Comparison of ENCODE assay signal across 29 mouse cellular contexts in genomic region chr12:9169008-9169407, GRCm38 (mm10).
A peak's percentile ranks its signal among the peaks of the same experiment; 100 is the strongest.
DNase-seq lines count a peak whose midpoint lies in the region; ATAC-seq and TF ChIP-seq lines count a peak whose summit lies in the region.
"Had no signal": no experiment of that assay in that cellular context is flagged by ENCODE, and none has a peak within 500 bp of the region (broad histone marks: within the 10 kb centered on the region; RNA-seq: fewer than 3 reads in every experiment).

No protein-coding gene starts in this region.

- WGBS in intestine, embryonic 15.5 days: 52% methylated on average over 3 of the region's 3 CpGs
- WGBS in intestine, postnatal 0 days: 32% methylated on average over 3 of the region's 3 CpGs
- 67% methylated on average over 3 of the region's 3 CpGs for WGBS in kidney, embryonic 16.5 days
- 52% methylated on average over 3 of the region's 3 CpGs for WGBS in liver, embryonic 15.5 days (ENCODE audit: insufficient replicate concordance)
- 80% methylated on average over 3 of the region's 3 CpGs for WGBS in hindbrain, postnatal 0 days
- 88% methylated on average over 3 of the region's 3 CpGs for WGBS in forebrain, embryonic 16.5 days

- TF ChIP-seq CTCF in intestine, postnatal 0 days (IDR thresholded peaks at IDR 0.05; ENCODE audit: low read depth): no peak
- no peak for TF ChIP-seq CTCF in hindbrain, postnatal 0 days (IDR thresholded peaks at IDR 0.05; ENCODE audit: low read depth)

- no peak overlapping the region for H3K4me2 ChIP-seq in intestine, embryonic 15.5 days (replicated peaks)
- no peak overlapping the region for H3K4me2 ChIP-seq in intestine, postnatal 0 days (replicated peaks; ENCODE audit: low read depth)
- H3K4me2 ChIP-seq in kidney, embryonic 16.5 days (replicated peaks; ENCODE audit: low read depth, low read length): no peak overlapping the region
- H3K4me2 ChIP-seq in liver, embryonic 15.5 days: no peak overlapping the region
- H3K4me2 ChIP-seq in hindbrain, postnatal 0 days (ENCODE audit: low read depth, low read length): no peak overlapping the region
- H3K4me2 ChIP-seq in forebrain, embryonic 16.5 days (ENCODE audit: low read length): no peak overlapping the region
- H3K4me2 ChIP-seq: embryonic facial prominence, embryonic 12.5 days; heart, embryonic 11.5 days; hindbrain, embryonic 13.5 days; limb, embryonic 12.5 days; midbrain, embryonic 13.5 days; neural tube, embryonic 13.5 days had no signal

- H3K27me3 ChIP-seq in intestine, embryonic 15.5 days (replicated peaks): no peaks in the 10 kb centered on the region
- no peaks in the 10 kb centered on the region for H3K27me3 ChIP-seq in intestine, postnatal 0 days (replicated peaks; ENCODE audit: control insufficient read depth, insufficient read depth, low read length)
- H3K27me3 ChIP-seq in kidney, embryonic 16.5 days (ENCODE audit: insufficient read depth, low read length): no peaks in the 10 kb centered on the region
- no peaks in the 10 kb centered on the region for H3K27me3 ChIP-seq in liver, embryonic 15.5 days
- H3K27me3 ChIP-seq in hindbrain, postnatal 0 days (ENCODE audit: insufficient read depth, low read length): no peaks in the 10 kb centered on the region
- no peaks in the 10 kb centered on the region for H3K27me3 ChIP-seq in forebrain, embryonic 16.5 days (replicated peaks; ENCODE audit: control insufficient read depth, insufficient read depth, low read length)
- H3K27me3 ChIP-seq: embryonic facial prominence, embryonic 12.5 days; hindbrain, embryonic 13.5 days; midbrain, embryonic 13.5 days; neural tube, embryonic 13.5 days; Patski had no signal

- no peak overlapping the region for H3K9ac ChIP-seq in intestine, embryonic 15.5 days
- no peak overlapping the region for H3K9ac ChIP-seq in intestine, postnatal 0 days (ENCODE audit: low read depth, low read length)
- H3K9ac ChIP-seq in kidney, embryonic 16.5 days (replicated peaks; ENCODE audit: low read length): no peak overlapping the region
- no peak overlapping the region for H3K9ac ChIP-seq in liver, embryonic 15.5 days
- no peak overlapping the region for H3K9ac ChIP-seq in hindbrain, postnatal 0 days (replicated peaks; ENCODE audit: low read length)
- H3K9ac ChIP-seq in forebrain, embryonic 16.5 days (replicated peaks; ENCODE audit: low read depth, low read length): no peak overlapping the region
- H3K9ac ChIP-seq: embryonic facial prominence, embryonic 12.5 days; hindbrain, embryonic 13.5 days; limb, embryonic 12.5 days; midbrain, embryonic 13.5 days; neural tube, embryonic 13.5 days had no signal

- H3K27ac ChIP-seq in intestine, embryonic 15.5 days: no peak overlapping the region
- no peak overlapping the region for H3K27ac ChIP-seq in intestine, postnatal 0 days (ENCODE audit: low read depth, low read length)
- no peak overlapping the region for H3K27ac ChIP-seq in kidney, embryonic 16.5 days (ENCODE audit: low read length)
- H3K27ac ChIP-seq in liver, embryonic 15.5 days (replicated peaks): no peak overlapping the region
- H3K27ac ChIP-seq in hindbrain, postnatal 0 days: no peak overlapping the region
- H3K27ac ChIP-seq in forebrain, embryonic 16.5 days (ENCODE audit: low read length): no peak overlapping the region
- H3K27ac ChIP-seq: embryonic facial prominence, embryonic 12.5 days; hindbrain, embryonic 13.5 days; limb, embryonic 12.5 days; macrophage; midbrain, embryonic 13.5 days; neural tube, embryonic 13.5 days; stomach, postnatal 0 days had no signal

- H3K4me3 ChIP-seq in intestine, embryonic 15.5 days (replicated peaks): no peak overlapping the region
- no peak overlapping the region for H3K4me3 ChIP-seq in intestine, postnatal 0 days (ENCODE audit: low read depth, low read length)
- no peak overlapping the region for H3K4me3 ChIP-seq in kidney, embryonic 16.5 days (ENCODE audit: low read length)
- H3K4me3 ChIP-seq in liver, embryonic 15.5 days (replicated peaks): no peak overlapping the region
- no peak overlapping the region for H3K4me3 ChIP-seq in hindbrain, postnatal 0 days (ENCODE audit: low read length)
- no peak overlapping the region for H3K4me3 ChIP-seq in forebrain, embryonic 16.5 days (replicated peaks; ENCODE audit: low read length)
- H3K4me3 ChIP-seq: embryonic facial prominence, embryonic 12.5 days; hindbrain, embryonic 13.5 days; limb, embryonic 12.5 days; midbrain, embryonic 13.5 days; neural tube, embryonic 13.5 days had no signal

- no peaks in the 10 kb centered on the region for H3K4me1 ChIP-seq in intestine, embryonic 15.5 days (replicated peaks)
- no peaks in the 10 kb centered on the region for H3K4me1 ChIP-seq in intestine, postnatal 0 days (replicated peaks; ENCODE audit: control insufficient read depth, insufficient read depth, low read length)
- H3K4me1 ChIP-seq in kidney, embryonic 16.5 days (ENCODE audit: insufficient read depth, low read length): no peaks in the 10 kb centered on the region
- no peaks in the 10 kb centered on the region for H3K4me1 ChIP-seq in liver, embryonic 15.5 days (replicated peaks)
- H3K4me1 ChIP-seq in hindbrain, postnatal 0 days (ENCODE audit: insufficient read depth, low read length): no peaks in the 10 kb centered on the region
- no peaks in the 10 kb centered on the region for H3K4me1 ChIP-seq in forebrain, embryonic 16.5 days (replicated peaks; ENCODE audit: control insufficient read depth, insufficient read depth, low read length)
- H3K4me1 ChIP-seq: hindbrain, embryonic 13.5 days; midbrain, embryonic 13.5 days had no signal

- H3K36me3 ChIP-seq in intestine, embryonic 15.5 days: no peaks in the 10 kb centered on the region
- no peaks in the 10 kb centered on the region for H3K36me3 ChIP-seq in intestine, postnatal 0 days (ENCODE audit: control insufficient read depth, insufficient read depth)
- H3K36me3 ChIP-seq in kidney, embryonic 16.5 days (ENCODE audit: insufficient read depth, low read length): no peaks in the 10 kb centered on the region
- H3K36me3 ChIP-seq in liver, embryonic 15.5 days (replicated peaks): no peaks in the 10 kb centered on the region
- H3K36me3 ChIP-seq in hindbrain, postnatal 0 days (ENCODE audit: insufficient read depth, low read length): no peaks in the 10 kb centered on the region
- no peaks in the 10 kb centered on the region for H3K36me3 ChIP-seq in forebrain, embryonic 16.5 days (ENCODE audit: control insufficient read depth, insufficient read depth)
- H3K36me3 ChIP-seq: embryonic facial prominence, embryonic 12.5 days; hindbrain, embryonic 13.5 days; limb, embryonic 12.5 days; midbrain, embryonic 13.5 days; neural tube, embryonic 13.5 days had no signal

- no peaks in the 10 kb centered on the region for H3K9me3 ChIP-seq in intestine, embryonic 15.5 days
- H3K9me3 ChIP-seq in intestine, postnatal 0 days (ENCODE audit: control insufficient read depth): no peaks in the 10 kb centered on the region
- no peaks in the 10 kb centered on the region for H3K9me3 ChIP-seq in kidney, embryonic 16.5 days (ENCODE audit: low read length)
- H3K9me3 ChIP-seq in liver, embryonic 15.5 days (replicated peaks): no peaks in the 10 kb centered on the region
- H3K9me3 ChIP-seq in hindbrain, postnatal 0 days (ENCODE audit: low read length): no peaks in the 10 kb centered on the region
- no peaks in the 10 kb centered on the region for H3K9me3 ChIP-seq in forebrain, embryonic 16.5 days (ENCODE audit: control insufficient read depth, low read length)
- H3K9me3 ChIP-seq: embryonic facial prominence, embryonic 12.5 days; hindbrain, embryonic 13.5 days; limb, embryonic 12.5 days; midbrain, embryonic 13.5 days; neural tube, embryonic 13.5 days had no signal

- peak; percentile 27 for DNase-seq in kidney, postnatal 14 days
- DNase-seq in hindbrain, postnatal 0 days (ENCODE audit: low spot score): no peak
- DNase-seq: adrenal gland, postnatal 14 days; cerebellum, adult 11 months; cerebellum, adult 9-10 months; cerebellum, postnatal 36 days; gastrocnemius, postnatal 25 days; heart, adult 18-20 months; heart, postnatal 4 days; lung, adult 2 months; lung, postnatal 10 days; right cerebral cortex, postnatal 4 days; thymus, adult 18-20 months; thymus, postnatal 25 days had no signal

- peak; percentile 28; the same call in 1 of the 2 replicates for ATAC-seq in intestine, embryonic 15.5 days
- no peak for ATAC-seq in intestine, postnatal 0 days
- ATAC-seq in kidney, embryonic 16.5 days (ENCODE audit: low FRiP score, low TSS enrichment): no peak
- peak; percentile 60 for ATAC-seq in liver, embryonic 15.5 days (ENCODE audit: insufficient read depth)
- ATAC-seq in hindbrain, postnatal 0 days: no peak
- no peak for ATAC-seq in forebrain, embryonic 16.5 days
- ATAC-seq: forebrain, embryonic 14.5 days; midbrain, embryonic 13.5 days; Patski had no signal

Comparison
In these comparisons a context has a peak if more than half of its experiments do, and no peak if none do; other contexts are left out.
1. ATAC-seq: peak in intestine, embryonic 15.5 days (single experiment) and liver, embryonic 15.5 days (single experiment); none in intestine, postnatal 0 days (single experiment), kidney, embryonic 16.5 days (single experiment), hindbrain, postnatal 0 days (single experiment) and forebrain, embryonic 16.5 days (single experiment).